Mouse (Mus musculus): Measurements from ENCODE around the gene Gm20696.

GRCm38 (mm10) chr6:99240764-99241163 lies 425.8 kb downstream of the Gm20696 start:
- TF ChIP-seq CTCF (IDR thresholded peaks at IDR 0.05; ENCODE audit: low read depth) = no peak
- TF ChIP-seq EP300 (IDR thresholded peaks at IDR 0.05; ENCODE audit: low read depth) = no peak

Data from liver, embryonic 14.5 days (tissue).